Mouse (Mus musculus): Measurements from ENCODE around the gene Irx1. TPM values are rescaled to one million over a fixed set of nuclear protein-coding genes. Genes with fewer than 3 reads are reported as not detected.

The Irx1 gene
- total RNA-seq, 2 experiments from 2014 or later, result not detected

DNA sequence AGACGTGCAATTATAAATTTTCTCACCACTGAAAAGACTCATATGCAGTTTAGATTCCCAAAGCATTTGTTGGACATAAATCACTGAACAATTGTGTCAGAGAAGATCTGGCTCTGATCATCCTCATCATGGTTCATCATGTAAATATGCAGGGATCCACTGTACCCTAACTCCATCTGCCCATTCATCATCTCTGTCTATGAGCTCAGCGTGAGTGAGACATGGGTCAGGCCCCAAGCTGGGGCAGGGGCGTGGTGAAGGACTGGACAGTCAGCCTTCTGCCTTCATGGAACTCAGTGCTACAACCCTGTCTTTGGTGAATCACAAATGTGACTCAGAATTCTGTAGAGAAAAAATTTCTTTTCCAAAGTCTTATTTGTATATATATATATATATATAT lies 53.2 kb downstream of the Irx1 start:
- DNase-seq (ENCODE audit: low spot score), result no peak
